Mouse (Mus musculus): ENCODE data around the gene Arid4b.
A peak's percentile ranks its signal among the peaks of the same experiment; 100 is the strongest.

Gene Arid4b

DNA sequence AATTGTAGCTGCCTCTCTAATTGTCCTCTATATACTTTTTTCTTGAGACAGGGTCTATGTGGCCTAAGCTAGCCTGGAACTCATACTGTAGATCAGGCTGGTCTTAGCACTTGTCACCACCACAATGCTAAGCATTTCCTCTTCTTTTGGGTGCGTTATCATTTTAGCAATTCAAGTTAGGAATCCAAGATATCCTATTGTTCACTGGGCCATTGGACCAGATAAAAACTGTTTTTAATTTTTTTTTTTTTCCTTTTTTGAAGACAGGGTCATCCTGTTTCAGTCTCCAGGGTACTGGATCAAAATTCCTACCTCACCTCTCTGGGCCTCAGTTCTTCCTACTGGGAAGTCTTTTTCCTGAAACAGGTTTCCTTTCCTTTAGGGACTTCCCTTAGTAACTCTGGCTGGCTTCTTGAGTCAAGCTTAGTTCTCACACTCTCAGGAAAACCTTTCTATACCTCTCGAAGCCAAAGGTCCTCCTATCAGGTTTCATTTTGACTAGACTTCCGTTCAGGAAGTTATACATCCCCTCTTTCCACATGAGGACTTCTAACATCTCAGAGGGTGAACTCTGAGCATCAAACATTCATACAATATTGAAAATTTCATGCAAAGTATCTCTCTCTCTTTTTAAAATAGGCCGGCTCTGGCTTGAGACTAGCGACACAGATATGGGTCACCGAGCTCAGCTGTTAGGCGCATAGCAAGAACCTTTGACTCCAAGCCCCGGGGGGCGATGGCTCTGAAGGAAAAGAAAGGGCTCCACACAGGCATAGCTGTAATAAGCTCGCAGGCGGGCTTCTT, 621 bp upstream of the Arid4b start:
- DNase-seq (ENCODE audit: low spot score) = no peak

GRCm38 (mm10) chr13:14063942-14064271, 875 bp downstream of the Arid4b start:
- no peak for DNase-seq (ENCODE audit: low spot score)

GRCm38 (mm10) chr13:14064341-14065027, 1.5 kb downstream of the Arid4b start:
- peak; percentile 55 for DNase-seq (ENCODE audit: low spot score)

DNA sequence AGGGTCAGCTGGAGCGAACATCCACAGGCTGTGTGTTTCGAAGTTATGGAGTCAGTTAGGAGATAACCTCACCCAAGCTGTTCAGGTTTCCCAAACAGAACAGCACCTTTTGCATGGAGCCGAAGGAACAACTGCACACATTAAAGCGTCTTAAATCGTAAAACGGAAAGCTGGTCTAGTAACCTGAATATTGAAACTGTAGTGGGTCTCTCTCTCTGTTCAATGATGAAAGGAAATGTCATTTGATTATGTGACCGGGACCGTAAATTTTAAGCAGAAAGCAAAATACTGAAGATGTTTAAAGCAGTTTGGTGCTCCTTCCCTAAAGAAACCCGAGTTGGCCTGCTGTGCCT, 2.0 kb downstream of the Arid4b start:
- DNase-seq (ENCODE audit: low spot score) = no peak

DNA sequence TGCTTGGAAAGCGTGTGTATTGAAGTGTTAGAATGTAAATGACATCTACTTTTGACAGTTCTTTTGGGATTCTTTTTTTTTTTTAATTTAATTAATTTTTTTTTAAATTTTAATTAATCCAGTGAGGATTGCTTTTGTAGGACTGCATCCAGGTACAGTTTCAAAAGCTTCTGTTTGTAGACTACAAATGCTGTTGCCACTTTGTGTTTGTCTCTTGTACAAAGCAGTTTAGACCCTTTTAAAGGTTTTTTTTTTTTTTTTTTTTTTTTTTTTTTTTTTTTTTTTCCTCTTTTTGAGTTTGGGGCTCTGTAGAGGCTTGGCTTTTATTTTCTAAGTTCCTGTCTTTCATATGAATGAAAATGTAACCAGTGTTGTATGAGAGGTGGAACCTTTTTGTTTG, 2.7 kb downstream of the Arid4b start:
- DNase-seq (ENCODE audit: low spot score) = no peak

DNA sequence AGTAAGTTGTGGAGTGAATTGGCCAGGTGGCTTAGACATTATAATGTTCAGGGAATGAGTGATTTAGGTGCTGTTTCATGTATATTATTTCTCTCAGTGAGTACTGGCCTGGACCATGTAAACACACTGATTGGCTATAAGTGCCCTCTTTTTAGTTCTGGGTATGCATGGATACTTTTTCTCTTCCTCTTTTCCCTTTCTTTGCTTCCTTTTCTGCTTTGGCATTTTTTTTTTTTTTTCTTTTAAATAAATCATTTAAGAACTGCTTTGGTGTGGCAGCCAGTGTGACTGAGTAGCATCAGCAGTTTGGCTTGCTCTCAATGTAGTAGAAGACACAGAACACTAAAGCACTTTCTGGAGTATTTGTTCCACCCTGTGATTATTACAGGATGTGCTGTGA, 5.0 kb downstream of the Arid4b start:
- DNase-seq (ENCODE audit: low spot score) = no peak

GRCm38 (mm10) chr13:14069291-14069690, 6.3 kb downstream of the Arid4b start:
- DNase-seq (ENCODE audit: low spot score) = no peak

GRCm38 (mm10) chr13:14074371-14074770, 11.3 kb downstream of the Arid4b start:
- no peak for DNase-seq (ENCODE audit: low spot score)

- DNase-seq (ENCODE audit: low spot score) = no peak
Measured at GRCm38 (mm10) chr13:14075326-14075725, 12.3 kb downstream of the Arid4b start.

DNA sequence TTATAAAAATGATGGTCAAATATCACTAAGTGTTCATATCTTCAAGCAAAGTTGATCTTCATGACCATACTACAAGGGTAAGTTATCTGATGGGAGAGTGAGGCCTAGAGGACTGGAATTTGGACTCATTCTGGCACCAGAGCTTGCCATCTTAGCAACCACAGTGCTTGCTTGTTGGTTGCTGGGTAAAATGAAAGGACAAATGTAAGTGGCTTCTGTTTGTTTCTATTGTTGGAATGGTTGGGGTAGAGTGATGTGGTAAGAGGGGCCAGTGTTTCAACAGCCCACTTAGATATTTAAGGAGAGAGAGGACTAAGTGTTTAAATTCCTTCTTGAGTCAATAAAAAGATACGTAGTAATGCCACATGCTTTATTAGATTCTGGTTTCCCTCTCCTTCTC, 25.6 kb downstream of the Arid4b start:
- DNase-seq (ENCODE audit: low spot score) = peak; percentile 84

DNA sequence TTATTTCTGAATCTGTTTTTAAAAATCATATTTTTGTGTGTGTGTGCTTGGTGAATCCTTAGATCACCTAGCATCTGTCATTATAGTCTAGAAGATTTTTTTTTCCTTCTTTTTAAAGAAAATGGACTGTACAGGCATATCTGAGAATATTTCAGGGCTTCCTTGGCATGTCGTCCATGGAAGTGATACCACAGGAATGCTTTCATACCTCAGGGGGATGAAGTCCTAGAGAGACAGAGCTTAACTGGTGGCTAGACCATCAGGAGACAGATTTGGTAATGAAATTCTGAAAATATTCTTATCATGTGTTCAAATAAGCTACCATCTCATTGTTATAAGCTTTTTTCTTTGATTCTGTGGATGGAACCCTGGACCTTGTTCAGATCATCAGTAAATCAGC, 40.0 kb downstream of the Arid4b start:
- no peak for DNase-seq (ENCODE audit: low spot score)

DNA sequence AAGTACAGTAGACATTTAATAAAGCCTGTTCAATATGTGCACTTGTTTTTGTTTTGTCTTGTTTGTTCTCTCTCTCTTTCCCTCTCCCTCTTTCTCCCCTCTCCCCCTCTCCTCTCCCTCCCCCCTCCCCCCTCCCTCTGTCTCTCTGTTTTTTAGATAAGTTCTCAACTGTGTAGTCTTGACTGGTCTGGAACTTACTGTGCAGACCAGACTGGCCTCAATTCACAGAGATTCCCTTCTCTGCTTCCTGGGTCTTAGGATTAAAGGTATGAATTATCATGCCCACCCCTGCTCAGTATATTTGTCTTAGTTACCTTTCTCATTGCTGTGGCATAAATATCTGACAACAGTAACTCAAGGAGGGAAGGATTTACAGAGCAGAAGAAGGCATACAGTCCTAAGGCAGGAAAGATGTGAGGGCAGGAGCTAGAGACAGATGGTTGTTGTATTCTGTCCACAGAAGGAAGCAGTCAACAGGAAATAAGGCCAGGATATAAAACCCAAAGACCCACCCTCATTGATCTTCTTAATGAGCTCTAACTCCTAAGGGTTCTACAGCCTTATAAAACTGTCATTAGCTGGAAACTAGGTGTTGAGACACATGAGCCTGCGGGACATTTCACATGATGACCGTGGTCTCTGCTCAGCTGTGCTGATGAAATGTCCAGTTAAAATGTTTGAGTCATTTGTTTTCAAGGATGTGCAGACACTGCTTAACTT, 47.3 kb downstream of the Arid4b start:
- DNase-seq (ENCODE audit: low spot score) = no peak

GRCm38 (mm10) chr13:14111146-14111545, 48.1 kb downstream of the Arid4b start:
- DNase-seq (ENCODE audit: low spot score) = no peak

- DNase-seq (ENCODE audit: low spot score) = no peak
Measured at GRCm38 (mm10) chr13:14113746-14114528, 50.9 kb downstream of the Arid4b start.

GRCm38 (mm10) chr13:14115805-14116204, 52.8 kb downstream of the Arid4b start:
- DNase-seq (ENCODE audit: low spot score) = no peak

DNA sequence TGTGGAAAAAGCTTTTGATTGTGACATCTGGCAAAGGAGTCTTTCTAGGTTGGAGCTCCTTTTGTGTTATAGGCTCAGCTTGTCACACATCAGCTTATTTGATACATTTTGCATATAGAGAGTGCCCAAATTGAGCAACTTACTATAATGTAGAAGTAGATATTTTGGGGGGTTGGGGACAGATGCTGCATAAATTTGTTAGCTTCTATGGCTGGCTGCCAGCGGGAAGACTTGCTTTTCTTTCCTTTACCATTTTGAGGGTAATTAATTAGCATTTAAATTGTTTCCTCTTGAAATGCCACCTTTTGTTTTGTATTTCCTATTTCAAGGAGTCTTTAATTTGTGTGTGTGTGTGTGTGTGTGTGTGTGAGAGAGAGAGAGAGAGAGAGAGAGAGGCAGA, 68.6 kb downstream of the Arid4b start:
- no peak for DNase-seq (ENCODE audit: low spot score)

- DNase-seq (ENCODE audit: low spot score) = no peak
Measured at GRCm38 (mm10) chr13:14142294-14142966, 79.4 kb downstream of the Arid4b start.

- DNase-seq (ENCODE audit: low spot score) = peak; percentile 10
Measured at GRCm38 (mm10) chr13:14177989-14178388, 115.0 kb downstream of the Arid4b start.

DNA sequence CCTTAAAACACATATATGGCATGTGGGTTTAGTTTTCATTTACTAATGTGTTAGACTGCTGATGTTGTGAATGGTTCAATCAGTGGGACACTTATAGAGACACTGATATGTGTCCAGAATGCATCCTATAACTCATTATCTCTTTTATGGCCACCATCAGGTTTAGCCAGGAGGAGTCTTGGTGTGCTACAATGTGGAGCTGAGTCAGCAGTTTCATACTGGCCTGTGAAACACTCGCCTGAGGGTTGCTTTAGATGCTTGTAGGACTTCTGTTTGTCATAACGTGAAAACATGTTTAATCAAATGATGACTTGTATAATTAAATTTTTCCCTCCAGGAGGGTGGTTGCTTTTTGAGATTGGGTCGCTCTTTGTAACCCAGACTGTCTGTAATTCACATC, 116.6 kb downstream of the Arid4b start:
- no peak for DNase-seq (ENCODE audit: low spot score)

DNA sequence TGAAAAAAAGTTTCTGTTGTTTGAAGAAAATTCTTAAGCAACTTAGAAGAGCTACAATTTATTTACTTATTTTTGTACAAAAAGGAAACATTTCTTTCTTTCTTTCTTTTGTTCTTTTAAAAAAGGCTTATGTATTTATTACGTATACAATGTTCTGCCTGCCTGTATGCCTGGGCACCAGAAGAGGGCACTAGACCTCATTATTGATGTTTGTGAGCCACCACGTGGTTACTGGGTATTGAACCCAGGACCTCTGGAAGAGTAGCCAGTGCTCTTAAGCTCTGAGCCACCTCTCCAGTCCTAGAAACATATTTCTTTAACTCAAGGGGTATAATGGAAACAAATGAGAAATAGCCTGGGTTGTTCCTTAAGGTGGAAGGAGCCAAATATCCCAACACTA, 182.9 kb downstream of the Arid4b start:
- no peak for DNase-seq (ENCODE audit: low spot score)

All from lung, postnatal 25 days (tissue).